Comparison of ENCODE assay signal across 12 mouse cellular contexts in genomic region chr12:25613473-25613872, GRCm38 (mm10).
DNase-seq lines count a peak whose midpoint lies in the region.
"Had no signal": no experiment of that assay in that cellular context is flagged by ENCODE, and none has a peak within 500 bp of the region (broad histone marks: within the 10 kb centered on the region; RNA-seq: fewer than 3 reads in every experiment).

No protein-coding gene starts in this region.

- peak; percentile 12 for DNase-seq in embryo, embryonic 11 days
- no peak for DNase-seq in embryo, embryonic 9.5 days (ENCODE audit: extremely low spot score)
- peak; percentile 6 for DNase-seq in retina, postnatal 1 day
- DNase-seq in retina, embryonic 14.5 days (ENCODE audit: low spot score): no peak
- DNase-seq in brain, adult 2 months (ENCODE audit: low read depth, low spot score): peak; percentile 36
- DNase-seq in frontal cortex, postnatal 10 days (ENCODE audit: low spot score in 2 of 2): no peak
- no peak for DNase-seq in layer of hippocampus, postnatal 10 days (ENCODE audit: low spot score in 2 of 2)
- DNase-seq: adrenal gland, adult 2 months; adrenal gland, postnatal 25 days; cerebellum, adult 2 months; gastrocnemius, postnatal 10 days; heart, adult 2 months had no signal

Comparison
In these comparisons a context has a peak if more than half of its experiments do, and no peak if none do; other contexts are left out.
1. DNase-seq: peak in embryo, embryonic 11 days (single experiment), retina, postnatal 1 day (single experiment) and brain, adult 2 months (single experiment); none in embryo, embryonic 9.5 days (single experiment), retina, embryonic 14.5 days (single experiment), frontal cortex, postnatal 10 days (0 of 2) and layer of hippocampus, postnatal 10 days (0 of 2).